ENCODE assay signal across 8 mouse cellular contexts in genomic region chr2:158178696-158179369, GRCm38 (mm10). TPM values are rescaled to one million over a fixed set of nuclear protein-coding genes. Genes with fewer than 3 reads are reported as not detected.
DNase-seq lines count a peak whose midpoint lies in the region; ATAC-seq lines count a peak whose summit lies in the region.

No protein-coding gene starts in this region.

- 10% methylated on average over 19 of the region's 19 CpGs for WGBS in lung, embryonic 15.5 days

- H3K9ac ChIP-seq in lung, embryonic 15.5 days, result peak overlapping the region; percentile 32; the same call in 1 of the 2 replicates

- peak; percentile 87 for ATAC-seq in lung, embryonic 15.5 days (ENCODE audit: borderline replicate concordance, extremely low read depth, low FRiP score, low TSS enrichment)
- peak; percentile 30 for ATAC-seq in neutrophil, adult 5-6 weeks (ENCODE audit: extremely low read depth, insufficient number of reproducible peaks, low FRiP score, poor library complexity, severe bottlenecking)

- no peaks in the 10 kb centered on the region for H3K36me3 ChIP-seq in lung, embryonic 15.5 days

- no peaks in the 10 kb centered on the region for H3K9me3 ChIP-seq in lung, embryonic 15.5 days

- DNase-seq in cerebellum, postnatal 10 days, result peak; percentile 61 to 71
- no peak for DNase-seq in cerebellum, adult 11-12 months
- peak; percentile 91 for DNase-seq in embryo, embryonic 9.5 days (ENCODE audit: extremely low spot score)
- peak; percentile 82 for DNase-seq in heart, adult 8-10 months (ENCODE audit: low spot score)
- peak; percentile 87 for DNase-seq in kidney, adult 18-20 months
- peak; percentile 83 to 88 for DNase-seq in urinary bladder, postnatal 4 days (ENCODE audit: low spot score in 2 of 2)

- H3K4me1 ChIP-seq in lung, embryonic 15.5 days, result peaks cover 25% of the 10 kb centered on the region

- H3K27me3 ChIP-seq in lung, embryonic 15.5 days, result no peaks in the 10 kb centered on the region

- H3K27ac ChIP-seq in lung, embryonic 15.5 days, result peak overlapping the region; percentile 80

- peak overlapping the region; percentile 32 for H3K4me3 ChIP-seq in lung, embryonic 15.5 days

- H3K4me2 ChIP-seq in lung, embryonic 15.5 days, result peak overlapping the region; percentile 61

RNA-seq across cellular contexts. Expression of gene Tgm2, which starts 32.6 kb away (rescaled TPM):
- 100 to 1,000 TPM; 211 to 296 (median 238) TPM for total RNA-seq in heart, adult 8-10 months (2022)
- polyA plus RNA-seq in lung, embryonic 15.5 days (2015; fragmentation: Nextera tagmentation; extraction: Ambion mirVana), result 66.0 and 70.0 TPM in 2 replicates
- total RNA-seq in neutrophil, adult 5-6 weeks (2017), result 16.6 and 20.3 TPM in 2 replicates

RNA-seq across cellular contexts. Expression of gene D630003M21Rik, which starts 50.2 kb away (rescaled TPM):
- total RNA-seq in heart, adult 8-10 months (2022), result 1 to 10 TPM; 4.7 to 6.3 (median 5.5) TPM
- 5.3 and 5.5 TPM in 2 replicates for polyA plus RNA-seq in lung, embryonic 15.5 days (2015; fragmentation: Nextera tagmentation; extraction: Ambion mirVana)
- not detected in 2 replicates for total RNA-seq in neutrophil, adult 5-6 weeks (2017)
